Mouse (Mus musculus): ENCODE data around the gene Tekt5. TPM values are rescaled to one million over a fixed set of nuclear protein-coding genes. Genes with fewer than 3 reads are reported as not detected.

The Tekt5 gene
- polyA plus RNA-seq, 1 experiment from 2014 or later: not detected

GRCm38 (mm10) chr16:10310507-10310906, 84.8 kb downstream of the Tekt5 start:
- H3K27ac ChIP-seq: no peak overlapping the region
- H3K36me3 ChIP-seq: no peaks in the 10 kb centered on the region
- H3K4me1 ChIP-seq (replicated peaks): peaks cover 30% of the 10 kb centered on the region
- ATAC-seq (ENCODE audit: insufficient number of reproducible peaks, insufficient read depth, low FRiP score, low TSS enrichment, low read depth): no peak
- WGBS: 76% methylated on average over 5 of the region's 5 CpGs
- no peaks in the 10 kb centered on the region for H3K9me3 ChIP-seq
- H3K9ac ChIP-seq (replicated peaks): no peak overlapping the region
- H3K4me3 ChIP-seq (replicated peaks): no peak overlapping the region
- H3K4me2 ChIP-seq: no peak overlapping the region
- peaks cover 26% of the 10 kb centered on the region for H3K27me3 ChIP-seq

Other genes with a start within 250 kb of the Tekt5 start
- 1.1 and 2.0 TPM in 2 replicates for gene Rpl39l, start 225.3 kb downstream of the Tekt5 start, polyA plus RNA-seq (2016; fragmentation: Nextera tagmentation; extraction: Ambion mirVana)
- gene Atf7ip2, start 202.8 kb downstream of the Tekt5 start, polyA plus RNA-seq (2016; fragmentation: Nextera tagmentation; extraction: Ambion mirVana): 2.5 and 2.9 TPM in 2 replicates
- 12.6 and 15.2 TPM in 2 replicates for gene Emp2, start 81.5 kb downstream of the Tekt5 start, polyA plus RNA-seq (2016; fragmentation: Nextera tagmentation; extraction: Ambion mirVana)
- 80.4 and 82.7 TPM in 2 replicates for gene Nubp1, start 16.5 kb upstream of the Tekt5 start, polyA plus RNA-seq (2016; fragmentation: Nextera tagmentation; extraction: Ambion mirVana)
- gene Tvp23a, start 51.9 kb upstream of the Tekt5 start, polyA plus RNA-seq (2016; fragmentation: Nextera tagmentation; extraction: Ambion mirVana): 24.0 and 25.0 TPM in 2 replicates
- gene Ciita, start 84.6 kb upstream of the Tekt5 start, polyA plus RNA-seq (2016; fragmentation: Nextera tagmentation; extraction: Ambion mirVana): 0.36 and 0.38 TPM in 2 replicates
- gene Dexi, start 147.6 kb upstream of the Tekt5 start, polyA plus RNA-seq (2016; fragmentation: Nextera tagmentation; extraction: Ambion mirVana): 34.0 and 34.3 TPM in 2 replicates
- gene Clec16a, start 149.8 kb upstream of the Tekt5 start, polyA plus RNA-seq (2016; fragmentation: Nextera tagmentation; extraction: Ambion mirVana): 34.6 and 40.6 TPM in 2 replicates

Measured in limb, embryonic 12.5 days (tissue).